Mouse (Mus musculus) heart, adult 11 months (tissue): ENCODE measurements around the gene Dhx9.
"Not testable (repeated sequence)": the region's sequence is repeated elsewhere in the genome, so short reads cannot be mapped to it uniquely, and the experiment has no call there.

Experiments used
- DNase-seq: peaks from one replicate; pipeline ENCODE4 v3.0.0; 2022

The Dhx9 gene

GRCm38 (mm10) chr1:153485201-153485796, 2.2 kb downstream of the Dhx9 start:
- DNase-seq: peak; percentile 67

- no peak for DNase-seq
Measured at GRCm38 (mm10) chr1:153481025-153481412, 6.4 kb downstream of the Dhx9 start.

- peak; percentile 72 for DNase-seq
Measured at GRCm38 (mm10) chr1:153480386-153481024, 7.0 kb downstream of the Dhx9 start.

- no peak for DNase-seq
Measured at GRCm38 (mm10) chr1:153479296-153479695, 8.2 kb downstream of the Dhx9 start.

GRCm38 (mm10) chr1:153461796-153462195, 25.7 kb downstream of the Dhx9 start:
- no peak for DNase-seq

GRCm38 (mm10) chr1:153456137-153456536, 31.3 kb downstream of the Dhx9 start:
- no peak for DNase-seq

- DNase-seq: no peak
Measured at GRCm38 (mm10) chr1:153453146-153453642, 34.3 kb downstream of the Dhx9 start.

GRCm38 (mm10) chr1:153451237-153452154, 36.0 kb downstream of the Dhx9 start:
- DNase-seq: peak; percentile 73

GRCm38 (mm10) chr1:153446120-153446831, 41.2 kb downstream of the Dhx9 start:
- DNase-seq: no peak

- peak; percentile 4 for DNase-seq
Measured at GRCm38 (mm10) chr1:153443632-153444031, 43.8 kb downstream of the Dhx9 start.

GRCm38 (mm10) chr1:153443019-153443418, 44.4 kb downstream of the Dhx9 start:
- no peak for DNase-seq

- peak; percentile 75 for DNase-seq
Measured at GRCm38 (mm10) chr1:153441656-153442055, 45.8 kb downstream of the Dhx9 start.

GRCm38 (mm10) chr1:153440752-153441151, 46.7 kb downstream of the Dhx9 start:
- no peak for DNase-seq

- DNase-seq: peak; percentile 77
Measured at GRCm38 (mm10) chr1:153437536-153437935, 49.9 kb downstream of the Dhx9 start.

GRCm38 (mm10) chr1:153433851-153434589, 53.4 kb downstream of the Dhx9 start:
- DNase-seq: peak; percentile 21

- peak; percentile 72 for DNase-seq
Measured at GRCm38 (mm10) chr1:153432329-153432728, 55.1 kb downstream of the Dhx9 start.

- peak; percentile 72 for DNase-seq
Measured at GRCm38 (mm10) chr1:153431701-153432100, 55.8 kb downstream of the Dhx9 start.

GRCm38 (mm10) chr1:153431158-153431557, 56.3 kb downstream of the Dhx9 start:
- DNase-seq: no peak

GRCm38 (mm10) chr1:153424770-153425584, 62.5 kb downstream of the Dhx9 start, which contains the start of gene Shcbp1l:
Gene Shcbp1l, plus strand, starts transcription at chr1:153425162.
- DNase-seq: peak; percentile 96

GRCm38 (mm10) chr1:153424271-153424670, 63.2 kb downstream of the Dhx9 start:
- no peak for DNase-seq

GRCm38 (mm10) chr1:153417805-153418204, 69.7 kb downstream of the Dhx9 start:
- DNase-seq: not testable (repeated sequence)
